Mouse (Mus musculus): ENCODE measurements at regions not wholly inside any gene's neighbourhood (a gene's known extent, or its start where the extent isn't known, plus 50 kb on each side); places are given as distances from the start of the nearest gene placed in this dataset.

GRCm38 (mm10) chr16:8351424-8351823 is 73.5 kb downstream of the Tmem114 start:
- TF ChIP-seq EP300 (optimal IDR thresholded peaks at IDR 0.05): no peak
- no peak for TF ChIP-seq CTCF (IDR thresholded peaks at IDR 0.05; ENCODE audit: low read depth)
